Mouse (Mus musculus) fat pad, adult 2 months (tissue): ENCODE measurements around the gene Eif3k.

Experiments used
- DNase-seq: peaks from one replicate; pipeline ENCODE4 v3.0.0-alpha.2; 2011; ENCODE audit warnings: low read depth, low spot score; ENCODE audit errors: extremely low read depth

Gene Eif3k

DNA sequence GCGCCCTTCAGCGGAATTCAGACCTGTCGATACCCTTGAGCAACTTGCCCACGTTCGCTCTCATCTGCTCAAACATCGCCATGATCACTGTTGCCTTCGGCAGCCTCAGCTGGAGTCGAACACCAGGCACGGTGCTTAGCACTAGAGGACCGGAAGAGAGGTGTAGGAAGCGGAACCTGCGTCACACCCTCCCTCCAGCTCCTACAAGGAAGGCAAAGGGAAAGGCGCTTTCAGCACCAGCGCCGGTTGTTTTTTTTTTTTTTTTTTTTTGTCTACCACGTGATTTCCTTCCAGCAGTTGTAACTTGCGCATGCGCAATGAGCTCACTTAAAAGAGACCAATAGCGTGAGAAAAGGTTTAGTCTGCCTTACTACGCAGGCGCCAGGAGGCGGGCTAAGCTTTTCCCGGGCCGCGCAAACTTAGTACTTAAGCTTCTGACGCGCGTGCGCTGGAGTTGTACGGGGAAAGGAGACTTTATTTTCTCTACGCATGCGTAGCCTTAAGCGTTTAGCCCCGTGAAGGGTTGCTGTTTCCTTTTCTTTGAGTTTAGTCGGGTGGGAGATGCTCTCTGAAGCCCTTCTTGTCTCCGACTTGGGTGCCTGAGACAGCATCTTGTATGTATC lies at the start of gene Eif3k, which contains the start of gene Map4k1:
Gene Eif3k, minus strand, starts transcription at position 214 of the 623 bp plus-strand sequence.
Gene Map4k1, plus strand, starts transcription at position 400 of the 623 bp plus-strand sequence.
- DNase-seq, result peak; percentile 92

DNA sequence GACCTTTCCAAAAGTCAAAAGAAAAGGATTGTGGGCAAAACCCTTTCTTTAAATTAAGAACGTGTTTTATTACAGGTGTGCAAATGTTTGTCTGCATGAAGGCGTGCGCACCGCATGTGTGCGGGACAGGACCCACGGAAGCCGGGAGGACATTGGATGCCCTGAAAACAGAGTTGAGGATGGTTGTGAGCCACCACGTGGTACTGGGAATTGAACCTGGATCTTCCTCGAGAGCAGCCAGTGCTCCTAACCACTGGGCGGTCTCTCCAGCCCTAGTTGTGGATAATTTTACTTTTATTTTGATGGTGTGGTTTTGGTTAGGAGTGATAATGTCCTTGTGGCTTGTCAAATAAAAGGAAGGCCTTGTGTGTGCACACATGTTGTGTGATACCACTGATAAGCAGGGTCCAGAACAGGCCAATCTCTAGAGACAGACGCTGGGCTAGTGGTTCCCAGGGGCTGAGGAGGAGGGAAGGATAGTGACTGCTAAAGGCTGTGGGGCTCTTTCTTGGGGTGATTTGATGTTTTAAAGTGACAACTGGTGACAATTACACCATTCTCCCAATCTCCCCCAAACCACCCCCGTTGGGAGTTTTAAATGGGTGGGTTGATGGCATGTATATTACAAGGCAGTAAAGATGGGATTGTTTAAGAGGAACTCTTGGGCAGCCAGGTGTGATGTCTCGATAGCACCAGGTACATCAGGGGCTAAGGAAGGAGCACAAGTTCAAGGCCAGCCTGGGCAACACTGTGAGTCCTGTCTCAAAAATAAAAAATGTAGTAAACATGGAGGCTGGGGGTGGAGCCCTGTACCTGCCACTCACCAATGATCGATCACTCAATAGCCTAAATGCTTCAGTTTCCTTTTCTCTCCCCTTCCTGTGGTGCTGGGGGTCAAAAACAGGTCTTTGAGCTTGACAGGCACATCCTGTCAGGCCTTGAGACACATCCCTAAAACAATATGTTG lies 48.3 kb upstream of the Eif3k start:
- no peak for DNase-seq

DNA sequence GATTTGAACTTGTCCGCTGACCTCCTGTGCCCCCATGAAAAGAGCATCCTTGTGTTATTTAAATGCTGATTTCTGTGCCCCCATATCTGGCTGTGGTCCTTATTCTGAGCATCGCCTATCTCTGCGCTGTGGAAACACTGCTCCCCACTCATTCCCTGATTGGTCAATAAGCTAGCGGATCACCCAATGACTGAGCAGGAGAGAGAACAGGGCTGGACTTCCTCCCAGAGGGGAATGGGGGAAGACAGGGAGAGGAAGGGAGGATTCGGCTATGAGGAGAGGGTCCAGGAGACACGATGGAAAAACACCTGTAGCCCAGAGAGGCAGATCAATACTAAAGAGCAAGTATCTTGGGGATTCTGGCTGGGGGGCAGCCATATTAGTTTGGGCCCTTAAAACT lies 47.1 kb upstream of the Eif3k start:
- DNase-seq, result no peak

DNA sequence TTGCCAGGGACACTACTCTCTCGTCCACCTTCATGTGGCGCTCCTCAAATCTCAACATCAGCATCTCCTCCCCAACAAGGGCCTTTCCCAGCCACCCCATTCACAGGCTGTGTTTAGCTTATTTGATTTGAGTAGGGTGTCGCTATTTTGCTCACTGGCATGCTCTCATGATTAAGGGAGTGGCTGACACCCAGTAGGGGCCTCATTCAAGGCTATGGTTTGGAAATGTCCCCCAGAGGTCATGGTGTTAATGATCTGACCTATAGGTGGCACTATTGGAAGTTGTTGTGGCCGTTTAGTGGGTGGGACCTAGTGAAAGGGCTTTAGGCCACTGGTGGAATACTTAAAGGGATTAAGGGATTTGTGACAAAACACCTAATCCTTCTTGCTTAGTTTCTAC lies 45.1 kb upstream of the Eif3k start:
- peak; percentile 46 for DNase-seq

DNA sequence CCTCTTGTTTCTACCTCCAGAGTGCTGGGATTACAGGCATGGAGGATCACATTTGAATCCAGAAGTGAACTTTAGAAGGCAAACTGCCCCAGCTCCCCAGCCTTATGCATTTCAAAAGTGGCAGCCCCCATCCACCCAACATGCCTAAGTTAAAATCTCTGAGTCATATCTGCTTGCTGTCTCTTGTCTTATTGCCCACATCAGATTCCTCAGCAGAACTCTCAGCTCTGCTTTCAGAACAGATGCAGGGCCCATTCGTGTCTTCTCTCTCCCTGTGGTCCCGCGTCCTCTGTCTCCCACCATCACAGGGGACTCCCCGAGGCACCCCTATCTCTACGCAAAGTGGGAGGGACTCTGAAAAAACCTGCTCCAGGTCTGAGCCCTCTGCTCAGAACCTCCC lies 44.5 kb upstream of the Eif3k start:
- DNase-seq, result no peak

DNA sequence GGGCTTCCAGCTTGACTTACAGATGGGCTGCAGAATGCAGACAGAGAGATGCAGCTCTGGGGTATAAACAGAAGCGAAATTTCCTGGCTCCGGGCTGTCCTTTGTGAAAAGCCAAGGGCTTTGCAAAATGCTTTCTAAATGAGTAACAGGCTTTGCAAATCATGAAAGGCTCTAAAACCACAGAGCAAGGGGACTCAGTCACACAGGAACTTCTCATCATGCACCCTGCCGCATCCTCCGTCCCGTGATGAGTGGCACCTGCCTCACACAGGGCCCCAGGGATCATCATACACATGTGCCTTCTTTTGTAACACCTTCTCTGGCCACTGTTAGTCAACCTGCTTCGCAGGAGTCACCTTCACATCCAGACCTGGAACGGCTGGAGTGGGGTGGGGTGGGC lies 43.9 kb upstream of the Eif3k start:
- no peak for DNase-seq

DNA sequence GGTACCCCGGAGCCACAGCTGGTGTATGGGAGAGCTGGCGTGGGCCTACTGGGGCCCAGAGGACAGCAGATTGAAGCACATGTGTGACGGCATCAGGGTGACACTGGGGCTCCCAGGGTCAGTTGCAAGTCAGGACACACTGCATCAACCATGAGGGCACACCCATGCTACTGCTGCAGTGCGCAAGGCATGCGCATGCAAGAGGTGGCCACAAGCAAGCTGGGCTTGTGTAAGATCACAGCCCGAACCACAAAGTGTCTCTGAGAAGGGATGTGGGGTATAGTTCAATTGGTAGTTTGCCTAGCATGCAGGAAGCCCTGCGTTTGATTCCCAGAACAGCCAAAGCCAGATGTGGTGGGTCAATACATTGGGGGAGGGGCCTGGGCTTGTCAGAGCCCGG lies 41.9 kb upstream of the Eif3k start:
- DNase-seq, result no peak

DNA sequence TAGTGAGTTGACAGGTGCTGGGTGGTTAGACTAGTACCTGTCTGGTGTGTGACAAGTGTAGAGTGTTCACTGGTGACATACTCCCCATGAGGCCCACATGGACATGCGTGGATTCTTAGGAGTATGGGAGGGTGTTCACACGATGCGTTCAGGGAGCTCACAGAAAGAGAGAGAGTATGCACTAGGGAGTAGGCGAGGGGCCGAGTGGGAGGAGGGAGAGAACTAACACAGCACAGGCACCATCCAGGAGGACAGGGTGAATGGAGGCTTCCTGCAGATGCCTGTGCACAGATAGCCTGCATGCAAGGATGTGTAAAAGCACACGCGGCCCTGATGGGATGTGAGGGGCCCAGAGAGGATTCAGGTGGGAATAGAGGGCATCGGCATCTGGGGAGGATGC lies 40.8 kb upstream of the Eif3k start:
- no peak for DNase-seq

DNA sequence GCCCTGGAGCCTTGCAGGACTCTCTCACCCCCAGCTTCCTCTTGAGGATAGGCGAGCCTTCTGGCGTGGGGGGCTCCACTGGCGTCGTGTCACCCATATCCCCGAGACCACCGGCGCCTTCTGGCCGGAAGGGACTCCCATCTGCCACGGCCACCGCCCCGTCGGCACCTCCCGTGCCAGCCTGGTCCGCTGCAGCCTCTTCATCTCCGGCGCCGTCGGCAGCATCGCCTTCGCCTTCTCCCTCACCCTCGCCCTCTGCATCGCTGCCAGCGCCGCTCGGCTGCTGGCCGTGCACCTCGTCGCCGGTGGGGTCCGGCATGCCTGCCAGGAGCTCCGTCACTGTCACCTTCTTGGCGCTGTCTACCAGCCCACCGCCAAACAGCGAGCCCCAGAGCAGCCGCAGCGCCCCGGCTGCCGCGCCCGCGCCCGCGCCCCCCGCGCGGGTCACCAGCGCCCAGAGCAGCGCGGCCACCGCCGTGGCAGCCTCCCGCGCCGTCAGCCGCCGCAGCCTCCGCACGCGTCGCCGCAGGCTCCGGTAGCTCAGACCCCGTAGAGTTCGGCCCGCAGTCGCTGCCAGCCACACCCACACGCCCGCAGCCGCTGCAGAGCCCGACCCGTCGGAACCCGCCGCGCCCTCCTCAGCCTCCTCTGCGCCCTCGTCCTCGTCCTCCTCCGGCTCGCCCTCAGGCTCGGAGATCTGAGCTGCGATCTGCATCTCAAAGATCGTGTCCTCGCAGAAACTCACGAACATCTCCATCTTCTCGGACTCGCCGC lies 38.0 kb upstream of the Eif3k start:
- DNase-seq, result no peak

DNA sequence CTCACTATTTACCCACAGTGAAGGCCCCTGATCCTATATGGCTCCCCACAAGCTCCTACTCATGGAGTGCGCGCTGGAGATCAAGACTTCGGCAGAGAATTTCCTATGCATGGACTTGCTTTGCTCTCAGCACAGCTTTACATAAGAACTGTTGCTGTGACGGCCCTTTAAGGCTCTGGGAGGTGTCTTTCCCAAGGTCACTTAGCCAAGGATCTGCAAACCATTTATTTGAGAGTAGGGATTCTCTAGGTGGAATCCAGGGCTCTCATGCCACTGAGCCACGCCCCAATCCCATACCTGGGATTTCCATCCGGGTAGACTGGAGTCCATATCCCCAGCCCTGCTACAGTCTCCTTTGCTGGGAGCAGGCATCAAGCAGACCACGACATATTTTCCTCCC lies 35.6 kb upstream of the Eif3k start:
- DNase-seq, result no peak

DNA sequence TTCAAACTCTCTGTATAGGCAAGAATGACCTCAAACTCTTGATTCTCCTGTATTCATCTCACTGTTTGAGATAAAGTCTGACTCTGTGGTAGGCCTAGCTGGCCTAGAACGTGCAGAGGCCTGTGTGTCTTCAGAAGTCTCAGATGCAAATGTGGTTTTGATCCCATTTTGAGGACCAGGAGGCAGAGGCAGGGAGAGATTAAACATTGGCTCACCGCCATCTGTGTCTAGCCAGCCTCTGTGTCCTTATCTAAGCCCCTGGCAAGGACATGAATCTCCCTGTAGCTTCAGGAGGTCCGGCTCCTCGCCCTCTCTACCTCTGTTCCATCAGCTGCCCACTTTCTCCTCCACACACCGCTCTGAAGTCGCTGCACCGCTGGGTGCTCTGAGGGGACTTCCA lies 34.8 kb upstream of the Eif3k start:
- no peak for DNase-seq

DNA sequence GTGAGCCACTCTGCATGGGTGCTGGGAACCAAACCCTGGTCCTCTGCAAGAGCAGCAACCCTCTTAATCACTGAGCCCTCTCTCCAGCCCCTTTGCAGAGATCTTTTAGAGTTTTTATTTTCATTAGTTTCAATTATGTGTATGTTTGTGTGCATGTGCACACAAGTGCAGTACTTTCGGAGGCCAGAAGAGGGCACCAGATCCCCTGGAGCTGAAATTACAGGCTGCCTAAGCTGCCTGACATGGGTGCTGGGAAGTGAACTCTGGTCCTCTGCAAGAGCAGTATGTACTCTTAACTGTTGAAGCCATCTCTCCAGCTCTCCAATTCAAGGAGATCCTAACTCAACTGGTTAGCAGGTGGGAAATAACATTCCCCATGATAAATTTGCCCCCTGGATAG lies 33.3 kb upstream of the Eif3k start:
- DNase-seq, result no peak

DNA sequence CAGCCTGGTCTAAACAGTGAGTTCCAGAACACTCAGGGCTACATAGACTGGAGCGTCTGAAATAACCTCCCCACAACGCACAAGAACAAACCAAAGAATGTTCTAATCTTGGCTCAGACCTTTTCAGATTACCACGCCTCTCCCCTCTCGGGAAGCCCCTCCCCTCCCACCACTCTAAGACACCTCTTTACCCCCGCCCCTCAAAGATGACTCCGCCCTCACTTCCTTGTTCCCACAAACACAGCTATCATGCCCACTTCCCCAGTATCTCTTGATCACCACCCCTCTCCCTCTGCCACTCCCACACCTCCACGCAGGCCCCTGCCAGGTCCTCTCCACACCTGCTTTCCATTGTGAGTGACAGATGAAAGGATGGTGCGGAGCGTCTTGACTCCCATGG lies 27.1 kb upstream of the Eif3k start:
- DNase-seq, result no peak

DNA sequence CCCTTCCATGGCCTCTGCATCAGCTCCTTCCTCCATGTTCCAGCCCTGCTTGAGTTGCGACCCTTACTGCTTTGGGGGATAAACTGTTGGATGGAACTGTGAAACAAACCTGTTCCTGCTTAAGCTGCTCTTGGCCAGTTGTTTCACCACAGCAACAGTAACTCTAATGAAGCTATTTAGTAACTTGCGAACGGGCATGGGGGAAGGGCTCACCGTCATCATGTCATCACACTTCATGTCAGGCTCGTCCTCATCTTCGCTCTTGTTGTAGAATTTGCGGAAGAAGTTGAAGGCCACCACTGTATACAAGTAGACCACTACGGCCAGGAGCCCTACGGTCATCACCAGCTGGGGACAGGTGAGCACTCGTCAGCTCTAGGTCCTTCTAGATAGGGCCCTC lies 26.5 kb upstream of the Eif3k start:
- DNase-seq, result no peak

DNA sequence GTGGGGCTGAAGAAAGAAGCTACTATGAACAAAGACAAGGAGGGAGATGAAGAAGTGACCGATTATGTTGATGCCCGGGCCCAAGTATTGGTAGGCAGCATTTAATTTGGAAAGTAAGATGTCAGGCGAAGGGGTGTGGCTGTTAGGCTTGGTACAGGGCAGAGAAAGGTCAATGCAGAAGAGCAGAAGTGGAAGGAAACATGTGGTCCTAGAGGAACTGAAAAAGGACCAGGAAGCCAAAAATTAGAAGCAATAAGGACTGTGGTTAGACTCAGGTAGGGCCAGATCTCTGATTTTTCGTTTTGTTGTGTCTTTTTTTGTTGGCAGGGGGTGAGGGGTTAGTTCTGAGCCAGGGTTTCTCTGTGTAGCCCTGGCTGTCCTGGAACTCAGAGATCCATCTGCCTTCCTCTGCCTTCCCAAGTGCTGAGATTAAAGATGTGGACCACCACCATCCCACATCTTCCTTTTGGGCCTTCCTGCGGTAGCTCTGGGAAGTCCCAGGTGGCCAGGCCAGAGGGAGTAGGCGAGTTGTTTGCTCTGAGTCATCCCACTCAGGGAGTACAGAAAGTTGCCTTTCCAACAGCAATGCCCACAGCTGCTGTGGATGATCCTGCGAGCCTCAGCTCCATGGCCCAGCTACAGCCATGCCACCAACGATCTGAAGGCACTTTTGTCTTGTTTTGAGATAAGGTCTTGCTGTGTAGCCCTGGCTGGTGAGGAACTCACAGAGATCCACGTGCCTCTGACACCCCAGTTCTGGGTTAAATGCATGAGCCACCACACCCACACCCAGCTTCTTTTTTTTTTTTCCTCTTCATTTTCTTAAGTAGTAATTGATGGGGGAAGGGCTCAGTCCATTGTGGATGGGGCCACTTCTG lies 25.8 kb upstream of the Eif3k start:
- no peak for DNase-seq

DNA sequence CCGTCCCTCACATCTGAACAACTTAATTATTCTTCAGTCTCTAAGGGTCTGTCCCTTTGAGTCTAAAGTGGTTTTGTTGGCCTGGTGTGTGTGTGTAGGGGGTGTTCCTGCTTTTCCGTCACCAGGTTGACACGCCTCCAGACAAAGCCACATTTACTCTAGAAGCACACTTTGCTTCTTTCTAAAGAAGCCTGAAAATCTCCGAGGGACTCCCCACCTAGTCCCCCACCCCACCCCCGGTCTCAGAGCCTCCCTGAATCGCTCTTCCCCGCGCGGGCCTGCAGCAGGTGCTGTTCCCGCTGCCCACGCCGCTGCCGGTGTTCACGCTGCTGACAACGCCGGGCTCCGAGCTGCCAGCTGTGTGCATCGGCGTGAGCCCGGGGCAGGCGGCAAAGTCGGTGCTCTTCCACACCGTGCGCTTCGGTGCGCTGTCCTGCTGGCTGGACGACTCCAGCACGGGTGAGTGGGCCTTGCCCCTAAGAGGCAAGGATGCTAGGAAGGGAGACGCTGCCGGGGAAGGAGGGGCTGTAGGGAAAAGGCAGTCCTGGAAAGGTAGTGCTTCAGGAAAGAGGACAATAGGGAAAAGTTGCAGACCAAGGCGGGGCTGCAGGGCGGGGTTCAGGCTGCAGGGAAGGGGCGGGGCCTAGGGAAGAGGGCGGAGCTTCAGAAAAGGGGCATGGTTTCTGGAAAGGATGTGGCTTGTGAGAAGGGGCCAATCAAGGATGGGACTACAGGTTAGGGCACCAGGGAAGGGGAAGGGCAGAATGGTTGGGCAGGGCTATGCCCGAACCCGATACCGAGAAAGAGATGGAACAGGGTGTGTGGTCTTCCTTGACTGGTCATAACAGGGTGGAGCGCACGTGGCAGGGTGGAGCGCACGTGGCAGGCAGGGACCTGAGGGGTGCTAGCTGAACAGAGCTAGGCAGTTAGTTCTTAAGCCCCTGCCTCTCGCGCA lies 19.3 kb upstream of the Eif3k start:
- no peak for DNase-seq

DNA sequence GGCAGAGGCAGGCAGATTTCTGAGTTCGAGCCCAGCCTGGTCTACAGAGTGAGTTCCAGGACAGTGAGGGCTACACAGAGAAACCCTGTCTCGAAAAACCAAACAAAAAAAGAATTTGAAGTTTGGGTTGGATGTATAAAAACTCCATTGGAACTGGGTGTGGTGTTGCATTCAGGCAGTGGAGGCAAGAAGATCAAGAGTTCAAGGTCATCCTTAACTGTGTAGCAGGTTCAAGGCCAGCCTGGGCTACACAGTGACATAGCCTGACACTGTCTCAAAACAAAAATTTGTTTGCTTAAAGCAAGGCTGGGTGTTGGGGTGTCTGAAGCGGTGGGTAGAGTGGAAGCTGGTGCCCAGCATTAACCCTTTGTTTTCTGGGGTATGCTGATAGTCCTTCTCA lies 11.7 kb upstream of the Eif3k start:
- DNase-seq, result no peak

DNA sequence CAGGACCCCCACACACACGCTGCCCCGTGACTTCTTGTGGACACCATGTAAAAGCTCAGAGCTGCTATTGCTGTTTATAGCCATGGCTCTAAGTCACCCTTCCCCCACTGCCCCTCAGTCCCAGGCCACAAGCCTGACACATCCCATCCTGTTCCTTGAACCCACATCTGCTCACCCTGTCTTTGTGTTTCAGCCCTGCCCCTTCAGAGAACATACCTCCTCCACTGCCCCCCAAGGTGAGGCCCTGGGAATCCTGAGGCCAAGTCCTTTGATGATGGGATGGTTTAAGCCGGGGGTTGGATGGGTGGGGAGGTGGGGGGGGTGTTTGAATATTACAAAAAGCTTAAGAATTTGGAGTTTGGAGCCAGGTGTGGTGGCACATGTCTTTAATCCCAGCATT lies 11.3 kb upstream of the Eif3k start:
- no peak for DNase-seq

DNA sequence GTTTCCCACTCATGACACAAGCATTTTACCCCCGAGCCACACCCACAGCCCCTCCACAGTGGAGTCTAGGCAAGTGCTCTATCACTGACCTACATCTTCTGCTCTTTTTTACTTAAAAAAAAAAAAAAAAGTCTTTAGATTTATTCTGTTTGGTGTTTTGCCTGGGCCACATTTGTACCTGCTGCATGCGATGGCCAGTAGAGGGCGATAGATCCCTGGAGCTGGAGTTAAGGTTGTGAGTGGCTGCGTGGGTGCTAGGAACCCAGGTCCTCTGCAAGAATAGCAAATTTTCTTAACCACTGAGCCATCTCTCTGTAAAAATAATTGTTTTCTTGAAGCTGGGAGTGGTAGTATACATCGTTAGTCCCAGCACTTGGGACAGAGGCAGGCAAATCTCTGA lies 10.0 kb upstream of the Eif3k start:
- no peak for DNase-seq
